Mouse (Mus musculus) E14TG2a.4 (cell line): ENCODE results near the gene Ms4a7.
"Not testable (repeated sequence)": the region's sequence is repeated elsewhere in the genome, so short reads cannot be mapped to it uniquely, and the experiment has no call there.

ENCODE experiments used
- H3K27me3 ChIP-seq: 2 replicates; pipeline ENCODE4 v1.6.1; 2014; ENCODE audit warnings: low read length, control low read depth; ENCODE audit not compliant: insufficient read depth
- H3K36me3 ChIP-seq: 2 replicates; pipeline ENCODE4 v1.6.1; 2014; ENCODE audit warnings: low read length, control low read depth; ENCODE audit not compliant: insufficient read depth
- H3K4me1 ChIP-seq: replicated peaks from 2 replicates; pipeline ENCODE4 v1.6.1; 2014; ENCODE audit warnings: low read depth, low read length, control low read depth
- H3K4me3 ChIP-seq: replicated peaks from 2 replicates; pipeline ENCODE4 v1.5.1; 2014; ENCODE audit warnings: mild to moderate bottlenecking, low read length
- H3K9me3 ChIP-seq: 2 replicates; pipeline ENCODE4 v1.6.1; 2014; ENCODE audit warnings: low read length, control low read depth
- CTCF ChIP-seq: conservative IDR thresholded peaks from 2 replicates; pipeline ENCODE4 v1.5.1; 2014; ENCODE audit warnings: low read length
- NANOG ChIP-seq: IDR thresholded peaks from 2 replicates; pipeline ENCODE4 v1.6.1; 2014; ENCODE audit warnings: borderline replicate concordance, low read length, mixed read lengths
- POU5F1 ChIP-seq: IDR thresholded peaks from 2 replicates; pipeline ENCODE4 v1.6.1; 2014; ENCODE audit warnings: low read length, borderline replicate concordance

The Ms4a7 gene

GRCm38 (mm10) chr19:11349698-11350481, 13.9 kb upstream of the Ms4a7 start:
- H3K9me3 ChIP-seq: peaks cover 14% of the 10 kb centered on the region
- H3K4me1 ChIP-seq: no peaks in the 10 kb centered on the region; the same call in 1 of the 2 replicates
- TF ChIP-seq POU5F1: no peak
- H3K36me3 ChIP-seq: no peaks in the 10 kb centered on the region
- no peaks in the 10 kb centered on the region for H3K27me3 ChIP-seq
- no peak overlapping the region for H3K4me3 ChIP-seq

- H3K4me3 ChIP-seq: no peak overlapping the region
- peaks cover 14% of the 10 kb centered on the region for H3K9me3 ChIP-seq
- no peaks in the 10 kb centered on the region for H3K27me3 ChIP-seq
- no peaks in the 10 kb centered on the region for H3K36me3 ChIP-seq
- H3K4me1 ChIP-seq: no peaks in the 10 kb centered on the region
- no peak for TF ChIP-seq CTCF
- no peak for TF ChIP-seq NANOG
- no peak for TF ChIP-seq POU5F1
These were observed 8.0 kb upstream of the Ms4a7 start for GRCm38 (mm10) chr19:11343992-11344391.

- no peaks in the 10 kb centered on the region for H3K36me3 ChIP-seq
- no peak overlapping the region for H3K4me3 ChIP-seq
- H3K27me3 ChIP-seq: no peaks in the 10 kb centered on the region
- H3K9me3 ChIP-seq: peaks cover 9% of the 10 kb centered on the region
- H3K4me1 ChIP-seq: no peaks in the 10 kb centered on the region
- TF ChIP-seq CTCF (no peak), NANOG (no peak), POU5F1 (no peak)
These were observed 7.2 kb upstream of the Ms4a7 start for GRCm38 (mm10) chr19:11343147-11343546.

GRCm38 (mm10) chr19:11321123-11321522, 14.8 kb downstream of the Ms4a7 start:
- H3K9me3 ChIP-seq: peaks cover 4% of the 10 kb centered on the region
- peaks cover 45% of the 10 kb centered on the region for H3K4me1 ChIP-seq
- no peak for TF ChIP-seq POU5F1
- no peak for TF ChIP-seq CTCF
- no peak for TF ChIP-seq NANOG
- no peak overlapping the region for H3K4me3 ChIP-seq
- H3K36me3 ChIP-seq: no peaks in the 10 kb centered on the region
- no peaks in the 10 kb centered on the region for H3K27me3 ChIP-seq

- no peaks in the 10 kb centered on the region for H3K27me3 ChIP-seq
- peaks cover 4% of the 10 kb centered on the region for H3K9me3 ChIP-seq
- TF ChIP-seq NANOG (no peak), CTCF (no peak), POU5F1 (no peak)
- H3K4me3 ChIP-seq: no peak overlapping the region
- H3K4me1 ChIP-seq: peaks cover 14% of the 10 kb centered on the region
- H3K36me3 ChIP-seq: no peaks in the 10 kb centered on the region
These were observed 19.2 kb downstream of the Ms4a7 start for GRCm38 (mm10) chr19:11316786-11317185.

- H3K27me3 ChIP-seq: no peaks in the 10 kb centered on the region
- peaks cover 4% of the 10 kb centered on the region for H3K9me3 ChIP-seq
- TF ChIP-seq POU5F1 (no peak), CTCF (no peak), NANOG (no peak)
- H3K4me3 ChIP-seq: no peak within 1 kb of the TSS
- peaks cover 22% of the 10 kb centered on the region for H3K4me1 ChIP-seq
- no peaks in the 10 kb centered on the region for H3K36me3 ChIP-seq
These were observed 21.6 kb downstream of the Ms4a7 start, which contains the start of gene Ms4a14 for GRCm38 (mm10) chr19:11314354-11314753. TSS of gene Ms4a14 (minus strand) at chr19:11314454.

GRCm38 (mm10) chr19:11308888-11309287, 27.1 kb downstream of the Ms4a7 start:
- Histone ChIP-seq H3K4me3 (no peak overlapping the region), H3K9me3 (no peaks in the 10 kb centered on the region), H3K27me3 (no peaks in the 10 kb centered on the region), H3K4me1 (peaks cover 39% of the 10 kb centered on the region), H3K36me3 (no peaks in the 10 kb centered on the region)
- TF ChIP-seq POU5F1: no peak
- no peak for TF ChIP-seq CTCF
- no peak for TF ChIP-seq NANOG

GRCm38 (mm10) chr19:11299529-11299928, 36.4 kb downstream of the Ms4a7 start:
- peak; percentile 99 for TF ChIP-seq NANOG
- Histone ChIP-seq H3K9me3 (peaks cover 19% of the 10 kb centered on the region), H3K4me3 (peak overlapping the region; percentile 55), H3K36me3 (peaks cover 37% of the 10 kb centered on the region), H3K4me1 (peaks cover 31% of the 10 kb centered on the region)
- H3K27me3 ChIP-seq: not testable (repeated sequence)

- TF ChIP-seq NANOG (peak; percentile 98), POU5F1 (peak; percentile 49; the same call in 1 of the 2 replicates), CTCF (no peak)
- H3K4me1 ChIP-seq: peaks cover 33% of the 10 kb centered on the region
- H3K9me3 ChIP-seq: peaks cover 19% of the 10 kb centered on the region
- no peaks in the 10 kb centered on the region for H3K27me3 ChIP-seq
- H3K4me3 ChIP-seq: peak overlapping the region; percentile 55
- peaks cover 37% of the 10 kb centered on the region for H3K36me3 ChIP-seq
These were observed 37.0 kb downstream of the Ms4a7 start for GRCm38 (mm10) chr19:11298939-11299338.

- H3K27me3 ChIP-seq, H3K9me3 ChIP-seq, H3K36me3 ChIP-seq: not testable (repeated sequence)
- H3K4me1 ChIP-seq: peaks cover 19% of the 10 kb centered on the region
- peak overlapping the region; percentile 83 for H3K4me3 ChIP-seq
These were observed 42.3 kb downstream of the Ms4a7 start for GRCm38 (mm10) chr19:11293616-11294015.
